Mouse (Mus musculus): Measurements from ENCODE around the gene Cic. TPM values are rescaled to one million over a fixed set of nuclear protein-coding genes. Genes with fewer than 3 reads are reported as not detected.

Cic gene
- total RNA-seq, 1 experiment from 2014 or later: 39.4 TPM

- ATAC-seq (replicated peaks in 1 of 2; ENCODE audit: insufficient read depth in 1 of 2, low FRiP score in 2 of 2, low TSS enrichment in 1 of 2, low read depth in 1 of 2, poor library complexity in 2 of 2, severe bottlenecking in 2 of 2): no peak
These were observed 8.2 kb downstream of the Cic start for GRCm38 (mm10) chr7:25275555-25276298.

GRCm38 (mm10) chr7:25277405-25277804 is 9.9 kb downstream of the Cic start:
- no peak for ATAC-seq (replicated peaks in 1 of 2; ENCODE audit: insufficient read depth in 1 of 2, low FRiP score in 2 of 2, low TSS enrichment in 1 of 2, low read depth in 1 of 2, poor library complexity in 2 of 2, severe bottlenecking in 2 of 2)

- no peak for ATAC-seq (replicated peaks in 1 of 2; ENCODE audit: insufficient read depth in 1 of 2, low FRiP score in 2 of 2, low TSS enrichment in 1 of 2, low read depth in 1 of 2, poor library complexity in 2 of 2, severe bottlenecking in 2 of 2)
These were observed 10.5 kb downstream of the Cic start for GRCm38 (mm10) chr7:25277998-25278340.

GRCm38 (mm10) chr7:25278341-25279075 is 11.0 kb downstream of the Cic start:
- ATAC-seq (replicated peaks in 1 of 2; ENCODE audit: insufficient read depth in 1 of 2, low FRiP score in 2 of 2, low TSS enrichment in 1 of 2, low read depth in 1 of 2, poor library complexity in 2 of 2, severe bottlenecking in 2 of 2): peak; percentile 29 to 37; a peak in 3 of 4 replicates

- 0 out of 4 replicates have a peak, but pooled peaks have one; percentile 4 to 5 for ATAC-seq (replicated peaks in 1 of 2; ENCODE audit: insufficient read depth in 1 of 2, low FRiP score in 2 of 2, low TSS enrichment in 1 of 2, low read depth in 1 of 2, poor library complexity in 2 of 2, severe bottlenecking in 2 of 2)
These were observed 11.8 kb downstream of the Cic start for GRCm38 (mm10) chr7:25279076-25279860.

GRCm38 (mm10) chr7:25279861-25280791 is 12.6 kb downstream of the Cic start:
- ATAC-seq (replicated peaks in 1 of 2; ENCODE audit: insufficient read depth in 1 of 2, low FRiP score in 2 of 2, low TSS enrichment in 1 of 2, low read depth in 1 of 2, poor library complexity in 2 of 2, severe bottlenecking in 2 of 2): no peak

GRCm38 (mm10) chr7:25281166-25281733 is 13.7 kb downstream of the Cic start:
- no peak for ATAC-seq (replicated peaks in 1 of 2; ENCODE audit: insufficient read depth in 1 of 2, low FRiP score in 2 of 2, low TSS enrichment in 1 of 2, low read depth in 1 of 2, poor library complexity in 2 of 2, severe bottlenecking in 2 of 2)

- ATAC-seq (replicated peaks in 1 of 2; ENCODE audit: insufficient read depth in 1 of 2, low FRiP score in 2 of 2, low TSS enrichment in 1 of 2, low read depth in 1 of 2, poor library complexity in 2 of 2, severe bottlenecking in 2 of 2): peak; percentile 59 to 74
These were observed 14.5 kb downstream of the Cic start for GRCm38 (mm10) chr7:25281734-25282601.

- no peak for ATAC-seq (replicated peaks in 1 of 2; ENCODE audit: insufficient read depth in 1 of 2, low FRiP score in 2 of 2, low TSS enrichment in 1 of 2, low read depth in 1 of 2, poor library complexity in 2 of 2, severe bottlenecking in 2 of 2)
These were observed 15.3 kb downstream of the Cic start for GRCm38 (mm10) chr7:25282731-25283211.

- 0 out of 4 replicates have a peak, but pooled peaks of 1 of the 2 experiments have one; percentile 9 for ATAC-seq (replicated peaks in 1 of 2; ENCODE audit: insufficient read depth in 1 of 2, low FRiP score in 2 of 2, low TSS enrichment in 1 of 2, low read depth in 1 of 2, poor library complexity in 2 of 2, severe bottlenecking in 2 of 2)
These were observed 16.1 kb downstream of the Cic start for GRCm38 (mm10) chr7:25283637-25284036.

- no peak for ATAC-seq (replicated peaks in 1 of 2; ENCODE audit: insufficient read depth in 1 of 2, low FRiP score in 2 of 2, low TSS enrichment in 1 of 2, low read depth in 1 of 2, poor library complexity in 2 of 2, severe bottlenecking in 2 of 2)
These were observed 16.7 kb downstream of the Cic start for GRCm38 (mm10) chr7:25284171-25284570.

- no peak for ATAC-seq (replicated peaks in 1 of 2; ENCODE audit: insufficient read depth in 1 of 2, low FRiP score in 2 of 2, low TSS enrichment in 1 of 2, low read depth in 1 of 2, poor library complexity in 2 of 2, severe bottlenecking in 2 of 2)
These were observed 17.3 kb downstream of the Cic start for GRCm38 (mm10) chr7:25284766-25285165.

GRCm38 (mm10) chr7:25285511-25286238 is 18.2 kb downstream of the Cic start:
- no peak for ATAC-seq (replicated peaks in 1 of 2; ENCODE audit: insufficient read depth in 1 of 2, low FRiP score in 2 of 2, low TSS enrichment in 1 of 2, low read depth in 1 of 2, poor library complexity in 2 of 2, severe bottlenecking in 2 of 2)

- ATAC-seq (replicated peaks in 1 of 2; ENCODE audit: insufficient read depth in 1 of 2, low FRiP score in 2 of 2, low TSS enrichment in 1 of 2, low read depth in 1 of 2, poor library complexity in 2 of 2, severe bottlenecking in 2 of 2): no peak
These were observed 19.5 kb downstream of the Cic start for GRCm38 (mm10) chr7:25286989-25287388.

- no peak for ATAC-seq (replicated peaks in 1 of 2; ENCODE audit: insufficient read depth in 1 of 2, low FRiP score in 2 of 2, low TSS enrichment in 1 of 2, low read depth in 1 of 2, poor library complexity in 2 of 2, severe bottlenecking in 2 of 2)
These were observed 20.5 kb downstream of the Cic start for GRCm38 (mm10) chr7:25288011-25288410.

Data from hematopoietic stem cell, adult 5-6 weeks (primary cell).